Mouse (Mus musculus) liver, adult 2 months (tissue): ENCODE results near the gene Ptcra.

Experiments used
- CTCF ChIP-seq: fragments of 200-500 bp; IDR thresholded peaks from 2 replicates; pipeline ENCODE4 v1.5.1; 2011; ENCODE audit warnings: low read depth, low read length, control low read depth
- POLR2A ChIP-seq: fragments of 200-500 bp; IDR thresholded peaks from 2 replicates; pipeline ENCODE4 v1.6.1; 2011; ENCODE audit warnings: low read length, control low read depth; ENCODE audit not compliant: insufficient read depth; ENCODE audit errors: extremely low read depth

GRCm38 (mm10) chr17:46741305-46741704 lies 22.2 kb downstream of the Ptcra start:
- TF ChIP-seq CTCF (no peak), POLR2A (no peak)
